In the genomic region with DNA sequence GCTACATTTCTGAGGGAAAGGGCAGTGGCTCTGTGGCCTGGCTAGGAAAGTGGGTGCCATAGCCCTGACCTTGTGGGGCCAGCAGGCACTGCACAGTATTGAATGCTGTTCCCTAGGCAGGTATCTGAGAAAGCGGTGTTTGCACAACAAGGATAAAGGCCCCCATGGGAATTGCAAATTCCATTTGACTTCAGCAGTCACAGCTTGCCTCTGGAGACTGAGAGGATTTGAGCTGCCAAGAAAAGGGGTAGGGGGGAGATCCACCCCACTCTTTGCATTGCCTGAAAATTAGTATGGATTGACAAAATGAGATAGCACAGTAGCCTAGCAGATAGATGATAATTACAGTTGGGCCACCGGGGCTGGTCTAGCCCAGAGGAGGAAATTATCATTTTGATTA, we compare ENCODE assay signal across 17 mouse cellular contexts.
A peak's percentile ranks its signal among the peaks of the same experiment; 100 is the strongest.
DNase-seq lines count a peak whose midpoint lies in the region; ATAC-seq lines count a peak whose summit lies in the region.
"Had no signal": no experiment of that assay in that cellular context is flagged by ENCODE, and none has a peak within 500 bp of the region (broad histone marks: within the 10 kb centered on the region; RNA-seq: fewer than 3 reads in every experiment).

No protein-coding gene starts in this region.

- intact Hi-C loops in heart, postnatal 14 days (cut with DNase I), result no loop called here

- no peaks in the 10 kb centered on the region for H3K36me3 ChIP-seq in heart, embryonic 12.5 days
- no peaks in the 10 kb centered on the region for H3K36me3 ChIP-seq in embryonic facial prominence, embryonic 10.5 days (replicated peaks)
- H3K36me3 ChIP-seq in forebrain, embryonic 16.5 days (ENCODE audit: control insufficient read depth, insufficient read depth), result no peaks in the 10 kb centered on the region
- H3K36me3 ChIP-seq in midbrain, embryonic 12.5 days, result no peaks in the 10 kb centered on the region

- H3K27ac ChIP-seq in heart, embryonic 12.5 days (ENCODE audit: poor library complexity, severe bottlenecking), result peak overlapping the region; percentile 67
- peak overlapping the region; percentile 21; the same call in 1 of the 2 replicates for H3K27ac ChIP-seq in embryonic facial prominence, embryonic 10.5 days (replicated peaks)
- no peak overlapping the region for H3K27ac ChIP-seq in forebrain, embryonic 16.5 days (ENCODE audit: low read length)
- H3K27ac ChIP-seq in midbrain, embryonic 12.5 days (replicated peaks), result peak overlapping the region; percentile 77
- H3K27ac ChIP-seq: liver, embryonic 14.5 days; macrophage had no signal

- 29% methylated on average over 2 of the region's 2 CpGs for WGBS in heart, embryonic 12.5 days
- 42% methylated on average over 2 of the region's 2 CpGs for WGBS in embryonic facial prominence, embryonic 10.5 days
- 13% methylated on average over 2 of the region's 2 CpGs for WGBS in forebrain, embryonic 16.5 days
- 28% methylated on average over 2 of the region's 2 CpGs for WGBS in midbrain, embryonic 12.5 days

- peak; percentile 45 for ATAC-seq in heart, embryonic 12.5 days (ENCODE audit: insufficient number of reproducible peaks, low FRiP score)
- peak; percentile 76 for ATAC-seq in forebrain, embryonic 16.5 days
- peak; percentile 66 for ATAC-seq in midbrain, embryonic 12.5 days (ENCODE audit: low FRiP score, low read depth)
- ATAC-seq: activated CD4-positive, CD25-positive, alpha-beta regulatory T cell, adult 4 months; inflammation-experienced regulatory T-cells, adult 6 months had no signal

- no peaks in the 10 kb centered on the region for H3K9me3 ChIP-seq in heart, embryonic 12.5 days (replicated peaks)
- no peaks in the 10 kb centered on the region for H3K9me3 ChIP-seq in embryonic facial prominence, embryonic 10.5 days
- no peaks in the 10 kb centered on the region for H3K9me3 ChIP-seq in forebrain, embryonic 16.5 days (ENCODE audit: control insufficient read depth, low read length)
- H3K9me3 ChIP-seq in midbrain, embryonic 12.5 days, result no peaks in the 10 kb centered on the region

- DNase-seq in heart, postnatal 14 days, result no peak
- DNase-seq in embryonic facial prominence, embryonic 10.5 days (ENCODE audit: low spot score), result no peak
- no peak for DNase-seq in lung, adult 18-20 months
- no peak for DNase-seq in spleen, postnatal 4 days (ENCODE audit: low spot score in 2 of 2)
- no peak for DNase-seq in ovary, postnatal 10 days (ENCODE audit: low spot score)
- DNase-seq: cerebellum, postnatal 10 days; gastrocnemius, postnatal 10 days; kidney, postnatal 10 days; right cerebral cortex, postnatal 25 days had no signal

- H3K4me3 ChIP-seq in heart, embryonic 12.5 days, result no peak overlapping the region
- no peak overlapping the region for H3K4me3 ChIP-seq in embryonic facial prominence, embryonic 10.5 days
- H3K4me3 ChIP-seq in forebrain, embryonic 16.5 days (replicated peaks; ENCODE audit: low read length), result no peak overlapping the region
- no peak overlapping the region for H3K4me3 ChIP-seq in midbrain, embryonic 12.5 days
- H3K4me3 ChIP-seq: erythroblast, embryonic 14.5 days had no signal

- H3K4me2 ChIP-seq in heart, embryonic 12.5 days, result peak overlapping the region; percentile 28
- no peak overlapping the region for H3K4me2 ChIP-seq in forebrain, embryonic 16.5 days (ENCODE audit: low read length)
- H3K4me2 ChIP-seq in midbrain, embryonic 12.5 days (replicated peaks), result peak overlapping the region; percentile 4; the same call in 1 of the 2 replicates

- peak overlapping the region; percentile 32; the same call in 1 of the 2 replicates for H3K9ac ChIP-seq in heart, embryonic 12.5 days
- H3K9ac ChIP-seq in forebrain, embryonic 16.5 days (replicated peaks; ENCODE audit: low read depth, low read length), result no peak overlapping the region
- no peak overlapping the region for H3K9ac ChIP-seq in midbrain, embryonic 12.5 days (replicated peaks)
- H3K9ac ChIP-seq: liver, embryonic 14.5 days had no signal

- no peaks in the 10 kb centered on the region for H3K27me3 ChIP-seq in heart, embryonic 12.5 days (replicated peaks)
- H3K27me3 ChIP-seq in embryonic facial prominence, embryonic 10.5 days (replicated peaks; ENCODE audit: low read depth, poor library complexity, severe bottlenecking), result peaks cover 35% of the 10 kb centered on the region
- H3K27me3 ChIP-seq in forebrain, embryonic 16.5 days (replicated peaks; ENCODE audit: control insufficient read depth, insufficient read depth, low read length), result no peaks in the 10 kb centered on the region
- H3K27me3 ChIP-seq in midbrain, embryonic 12.5 days, result peaks cover 74% of the 10 kb centered on the region

- peaks cover 52% of the 10 kb centered on the region for H3K4me1 ChIP-seq in heart, embryonic 12.5 days (replicated peaks)
- peaks cover 54% of the 10 kb centered on the region for H3K4me1 ChIP-seq in embryonic facial prominence, embryonic 10.5 days
- H3K4me1 ChIP-seq in forebrain, embryonic 16.5 days (replicated peaks; ENCODE audit: control insufficient read depth, insufficient read depth, low read length), result peaks cover 23% of the 10 kb centered on the region
- peaks cover 31% of the 10 kb centered on the region for H3K4me1 ChIP-seq in midbrain, embryonic 12.5 days
